Mouse (Mus musculus) left cerebral cortex, adult 2 months (tissue): Measurements from ENCODE around the gene Nab2. TPM values are rescaled to one million over a fixed set of nuclear protein-coding genes. Genes with fewer than 3 reads are reported as not detected.

Experiments
- DNase-seq, 2 experiments: peaks; one replicate each; pipeline ENCODE4 v3.0.0; 2021 to 2022; ENCODE audit warnings: low spot score in 2 of 2, mixed read lengths in 1 of 2; ENCODE audit errors: extremely low spot score in 1 of 2
- H3K27ac ChIP-seq: fragments of 200-600 bp; 2 replicates; pipeline ENCODE4 v1.8.1; 2022
- H3K4me3 ChIP-seq: fragments of 200-600 bp; 2 replicates; pipeline ENCODE4 v1.8.1; 2022
- CTCF ChIP-seq: fragments of 200-600 bp; IDR thresholded peaks from 2 replicates; pipeline ENCODE4 v1.8.1; 2022; ENCODE audit warnings: antibody characterized with exemption, mild to moderate bottlenecking, moderate library complexity
- intact Hi-C: fragments of 180-260 bp; cut with DNase I; formaldehyde crosslinking; loops from one replicate; pipeline ENCODE4 v1.15.1; 2025
- total RNA-seq, 2 experiments: library from RNA; stranded (reverse); gene quantifications; 2 replicates each; pipeline ENCODE4 v1.2.3; 2021

The Nab2 gene
- total RNA-seq, 2 experiments from 2014 or later: 44.9 to 67.4 TPM

GRCm38 (mm10) chr10:127641861-127642771, 26.3 kb downstream of the Nab2 start:
- H3K27ac ChIP-seq: peak overlapping the region; percentile 87
- peak; percentile 97 for TF ChIP-seq CTCF
- intact Hi-C loops: loop anchor here (2.0 to 5.0 kb wide), 4 partner anchors 33 to 365 kb away; partner anchors contain the start of genes Hsd17b6 and Zbtb39
- H3K4me3 ChIP-seq: peak overlapping the region; percentile 51
- peak; percentile 85 to 89 for DNase-seq

- intact Hi-C loops: loop anchor here (2.0 to 5.0 kb wide), 3 partner anchors 98 to 367 kb away; partner anchors contain the start of genes Hsd17b6 and Zbtb39
- H3K27ac ChIP-seq: no peak overlapping the region
- DNase-seq: no peak
- no peak for TF ChIP-seq CTCF
- H3K4me3 ChIP-seq: no peak overlapping the region
These were observed 27.9 kb downstream of the Nab2 start for GRCm38 (mm10) chr10:127640421-127640820.

- DNase-seq: no peak
- Histone ChIP-seq H3K4me3 (no peak overlapping the region), H3K27ac (no peak overlapping the region)
- TF ChIP-seq CTCF: no peak
- intact Hi-C loops: no loop called here
These were observed 35.6 kb downstream of the Nab2 start for GRCm38 (mm10) chr10:127632668-127633271.

- H3K4me3 ChIP-seq: no peak overlapping the region
- TF ChIP-seq CTCF: no peak
- intact Hi-C loops: no loop called here
- no peak for DNase-seq
- H3K27ac ChIP-seq: no peak overlapping the region
These were observed 36.8 kb downstream of the Nab2 start for GRCm38 (mm10) chr10:127631261-127632214.

GRCm38 (mm10) chr10:127626433-127626832, 41.9 kb downstream of the Nab2 start:
- H3K4me3 ChIP-seq: no peak overlapping the region
- no peak for DNase-seq
- TF ChIP-seq CTCF: peak; percentile 71
- intact Hi-C loops: no loop called here
- no peak overlapping the region for H3K27ac ChIP-seq

DNA sequence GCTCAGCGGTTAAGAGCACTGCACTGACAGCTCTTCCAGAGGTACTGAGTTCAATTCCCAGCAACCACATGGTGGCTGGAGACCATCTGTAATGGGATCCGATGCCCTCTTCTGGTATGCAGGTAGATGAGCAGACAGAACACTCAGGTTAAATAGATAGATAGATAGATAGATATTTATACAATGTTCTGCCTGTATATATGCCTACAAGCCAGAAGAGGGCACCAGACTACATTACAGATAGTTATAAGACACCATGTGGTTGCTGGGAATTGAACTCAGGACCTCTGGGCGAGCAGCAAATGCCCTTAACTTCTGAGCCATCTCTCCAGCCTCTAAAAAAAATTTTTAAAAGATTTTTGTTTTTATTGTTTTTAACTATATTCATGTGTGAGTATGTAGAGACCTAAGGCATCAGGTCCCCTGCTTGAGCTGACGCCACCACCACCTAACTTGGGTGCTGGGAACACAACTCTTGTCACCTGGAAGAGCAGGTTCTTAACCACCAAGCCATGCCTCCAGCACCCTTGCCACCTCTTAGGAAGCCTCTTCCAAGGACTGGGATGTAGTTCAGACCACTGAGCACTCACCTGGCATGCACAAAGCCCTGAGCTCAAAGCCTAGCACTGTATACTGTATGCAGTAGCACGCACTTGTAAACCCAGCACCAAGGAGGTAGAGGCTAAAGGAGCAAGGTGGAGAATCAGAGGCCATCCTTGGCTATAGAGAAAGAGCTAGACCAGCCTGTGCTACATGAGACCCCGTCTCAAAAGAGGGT, 44.7 kb downstream of the Nab2 start:
- DNase-seq: no peak
- Histone ChIP-seq H3K4me3 (no peak overlapping the region), H3K27ac (no peak overlapping the region)
- peak; percentile 34 for TF ChIP-seq CTCF
- intact Hi-C loops: loop anchor here (2.0 to 5.0 kb wide), 2 partner anchors 47 to 561 kb away; partner anchors contain the start of genes Cdk4 and March9

DNA sequence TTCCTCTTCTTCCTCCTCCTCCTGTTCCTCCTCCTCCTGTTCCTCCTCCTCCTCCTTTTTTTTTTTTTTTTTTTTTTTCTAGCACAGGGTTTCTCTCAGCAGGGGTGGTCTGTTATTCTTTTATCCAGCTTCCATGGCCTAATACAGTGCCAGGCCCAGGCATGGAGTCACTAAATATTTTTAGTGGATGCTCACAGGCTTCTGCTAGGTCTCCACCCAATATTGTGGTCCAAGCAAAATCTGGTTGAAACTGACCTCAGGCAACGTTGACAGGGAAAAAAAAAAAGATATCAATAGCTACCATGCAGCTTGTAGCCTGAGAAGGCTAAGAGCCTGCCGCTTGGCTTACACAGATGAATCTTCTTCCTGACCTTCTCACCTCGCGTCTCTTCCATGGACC, 45.7 kb downstream of the Nab2 start:
- H3K4me3 ChIP-seq: no peak overlapping the region
- no peak for DNase-seq
- intact Hi-C loops: loop anchor here (2.0 to 5.0 kb wide), 2 partner anchors 46 to 560 kb away; partner anchors contain the start of genes Cdk4 and March9
- no peak overlapping the region for H3K27ac ChIP-seq
- TF ChIP-seq CTCF: no peak

DNA sequence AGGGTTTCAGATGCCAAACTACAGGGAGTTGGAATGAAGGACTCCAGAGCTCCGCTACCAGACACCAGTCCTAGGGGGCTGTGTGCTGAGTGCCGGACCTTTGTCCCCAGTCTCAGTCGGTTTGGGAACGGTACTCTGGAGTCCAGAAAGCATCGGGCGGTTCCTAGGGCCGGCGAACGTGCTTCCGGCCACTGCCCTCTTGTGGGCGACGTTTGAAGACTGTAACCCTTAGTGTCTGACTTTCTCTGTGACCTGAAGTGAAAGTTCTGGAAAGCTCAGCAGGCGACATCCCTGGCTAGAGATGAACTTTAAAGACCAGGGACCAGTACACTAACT, 46.3 kb downstream of the Nab2 start:
- intact Hi-C loops: loop anchor here (2.0 to 5.0 kb wide), 2 partner anchors 45 to 560 kb away; partner anchors contain the start of genes Cdk4 and March9
- peak; percentile 52 for TF ChIP-seq CTCF
- peak overlapping the region; percentile 91 for H3K27ac ChIP-seq
- peak in 1 of 2 experiments; percentile 56 for DNase-seq
- H3K4me3 ChIP-seq: peak overlapping the region; percentile 71

GRCm38 (mm10) chr10:127621191-127622056, 46.9 kb downstream of the Nab2 start:
- no peak for TF ChIP-seq CTCF
- peak; percentile 86 to 89 for DNase-seq
- Histone ChIP-seq H3K27ac (peak overlapping the region; percentile 91), H3K4me3 (peak overlapping the region; percentile 71)
- intact Hi-C loops: loop anchor here (2.0 to 5.0 kb wide), 3 partner anchors 45 to 559 kb away; partner anchors contain the start of genes Cdk4, March9 and Nemp1
